Mouse (Mus musculus): ENCODE measurements around the gene Yif1a. TPM values are rescaled to one million over a fixed set of nuclear protein-coding genes. Genes with fewer than 3 reads are reported as not detected.
A peak's percentile ranks its signal among the peaks of the same experiment; 100 is the strongest.

The Yif1a gene
- polyA plus RNA-seq, 1 experiment from 2014 or later, result 54.3 TPM

DNA sequence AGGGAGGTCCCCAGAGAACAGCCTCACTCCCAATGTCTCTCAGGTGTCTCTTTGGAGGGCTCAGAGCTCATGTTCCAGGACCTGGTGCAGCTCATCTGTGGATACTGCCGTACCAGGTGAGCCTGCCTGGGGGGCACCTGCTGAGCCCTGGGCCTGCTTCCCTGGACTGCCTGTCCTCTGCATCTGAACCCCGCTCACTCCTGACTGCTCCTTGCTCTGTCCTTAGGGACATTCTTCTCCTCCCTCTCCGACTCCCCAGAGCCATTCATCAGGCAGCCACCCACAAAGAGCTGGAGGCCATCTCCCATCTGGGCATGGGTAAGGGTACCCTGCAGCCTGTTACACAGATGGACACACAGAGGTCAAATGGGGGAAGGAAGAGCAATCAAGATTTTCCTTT, 36.8 kb upstream of the Yif1a start:
- ATAC-seq (replicated peaks), result no peak
- Histone ChIP-seq H3K36me3 (peaks cover 28% of the 10 kb centered on the region), H3K4me2 (replicated peaks) (no peak overlapping the region), H3K4me1 (peaks cover 23% of the 10 kb centered on the region), H3K27me3 (peaks cover 35% of the 10 kb centered on the region), H3K4me3 (no peak overlapping the region), H3K27ac (replicated peaks) (no peak overlapping the region), H3K9me3 (no peaks in the 10 kb centered on the region), H3K9ac (replicated peaks) (no peak overlapping the region)
- WGBS, result 33% methylated on average over 3 of the region's 3 CpGs

DNA sequence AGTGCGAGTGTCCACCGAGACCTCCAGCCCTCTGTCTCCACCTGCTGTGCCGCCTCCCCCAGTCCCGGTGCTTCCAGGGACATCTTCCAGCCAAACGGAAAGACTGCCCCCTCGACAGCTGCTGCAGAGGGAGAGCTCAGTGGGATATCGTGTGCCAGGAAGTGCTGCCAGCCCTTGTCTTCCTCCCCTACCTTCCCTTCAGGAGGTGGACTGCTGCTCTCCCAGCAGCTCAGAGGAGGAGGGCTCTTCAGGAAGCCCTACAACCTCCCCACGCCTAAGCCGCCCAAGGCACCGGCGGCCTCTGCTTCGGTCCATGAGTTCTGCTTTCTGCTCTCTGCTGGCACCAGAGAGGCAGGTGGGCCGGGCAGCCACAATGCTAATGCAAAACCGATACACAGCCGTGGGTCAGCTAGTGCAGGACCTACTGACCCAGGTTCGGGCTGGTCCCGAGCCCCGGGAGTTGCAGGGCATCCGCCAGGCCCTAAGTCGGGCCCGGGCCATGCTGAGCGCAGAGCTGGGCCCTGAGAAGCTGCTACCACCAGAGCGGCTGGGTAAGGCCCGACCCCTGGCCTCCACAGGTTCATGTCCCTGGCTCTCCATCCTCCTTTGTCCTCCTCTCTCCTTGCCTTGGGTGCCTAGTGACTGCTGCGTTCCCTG, 36.0 kb upstream of the Yif1a start:
- H3K27me3 ChIP-seq, result peaks cover 35% of the 10 kb centered on the region
- H3K27ac ChIP-seq (replicated peaks), result no peak overlapping the region
- no peak overlapping the region for H3K4me2 ChIP-seq (replicated peaks)
- peaks cover 20% of the 10 kb centered on the region for H3K36me3 ChIP-seq
- no peak for ATAC-seq (replicated peaks)
- H3K4me1 ChIP-seq, result peaks cover 23% of the 10 kb centered on the region
- H3K9ac ChIP-seq (replicated peaks), result no peak overlapping the region
- H3K9me3 ChIP-seq, result no peaks in the 10 kb centered on the region
- no peak overlapping the region for H3K4me3 ChIP-seq
- WGBS, result 32% methylated on average over 25 of the region's 25 CpGs

DNA sequence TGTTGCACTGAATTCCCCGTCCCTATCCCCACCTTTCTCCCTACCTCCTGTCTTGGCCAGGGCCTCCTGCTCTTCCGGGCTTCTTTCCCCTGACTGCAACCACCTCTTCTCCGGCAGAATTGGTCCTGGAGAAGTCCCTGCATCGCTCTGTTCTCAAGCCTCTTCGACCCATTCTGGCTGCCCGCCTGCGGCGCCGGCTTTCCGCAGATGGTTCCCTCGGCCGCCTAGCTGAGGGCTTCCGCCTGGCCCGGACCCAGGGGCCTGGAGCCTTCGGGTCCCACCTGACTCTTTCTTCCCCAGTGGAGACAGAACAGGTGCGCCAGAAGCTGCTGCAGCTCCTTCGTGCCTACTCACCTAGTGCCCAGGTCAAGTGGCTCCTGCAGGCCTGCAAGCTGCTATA, 35.5 kb upstream of the Yif1a start:
- Histone ChIP-seq H3K4me1 (peaks cover 23% of the 10 kb centered on the region), H3K27me3 (peaks cover 35% of the 10 kb centered on the region), H3K36me3 (peaks cover 15% of the 10 kb centered on the region), H3K9ac (replicated peaks) (no peak overlapping the region), H3K4me2 (replicated peaks) (no peak overlapping the region), H3K27ac (replicated peaks) (no peak overlapping the region), H3K9me3 (no peaks in the 10 kb centered on the region), H3K4me3 (no peak overlapping the region)
- WGBS, result 63% methylated on average over 17 of the region's 17 CpGs
- no peak for ATAC-seq (replicated peaks)

DNA sequence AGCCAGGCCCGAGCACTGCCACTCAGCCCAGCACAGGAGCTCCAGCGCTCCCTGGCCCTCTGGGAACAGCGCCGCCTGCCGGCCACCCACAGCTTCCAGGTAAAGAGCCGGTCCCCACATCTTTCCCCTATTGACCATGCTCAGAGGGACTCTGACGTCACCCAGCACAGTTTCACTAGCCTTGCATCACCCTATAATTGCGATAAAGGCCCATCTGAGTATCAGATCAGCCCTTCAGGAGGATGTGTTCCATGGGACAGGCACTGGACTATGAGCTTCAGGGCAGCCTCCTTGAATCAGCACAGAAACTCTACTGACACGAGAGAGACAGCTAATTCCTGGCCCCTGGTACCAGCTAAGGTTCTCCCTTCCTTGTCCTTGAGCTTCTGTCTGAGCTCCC, 34.4 kb upstream of the Yif1a start:
- 20% methylated on average over 9 of the region's 9 CpGs for WGBS
- peaks cover 35% of the 10 kb centered on the region for H3K27me3 ChIP-seq
- ATAC-seq (replicated peaks), result no peak

DNA sequence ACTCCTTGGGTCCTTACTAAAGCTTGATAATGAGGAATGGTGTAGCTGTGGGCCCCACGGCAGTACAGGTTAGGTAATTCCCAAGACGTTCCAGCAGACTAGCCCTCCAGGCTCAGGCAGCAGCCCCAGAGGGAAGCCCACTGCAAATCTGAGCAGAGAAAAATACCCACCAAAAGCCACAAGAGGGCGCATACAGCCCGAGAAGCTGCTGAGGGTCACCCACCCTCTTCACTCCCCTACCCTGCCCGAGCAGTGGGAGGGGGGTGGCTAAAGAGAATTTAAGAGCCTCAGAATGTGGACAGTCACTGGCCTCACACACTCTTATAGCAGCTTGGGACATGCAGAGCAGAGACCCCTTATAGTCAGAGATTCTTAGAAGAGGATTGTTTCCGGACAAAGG, 32.1 kb upstream of the Yif1a start:
- H3K4me1 ChIP-seq, result peaks cover 16% of the 10 kb centered on the region; the same call in 1 of the 2 replicates
- no peak overlapping the region for H3K4me2 ChIP-seq (replicated peaks)
- H3K36me3 ChIP-seq, result no peaks in the 10 kb centered on the region
- no peak overlapping the region for H3K4me3 ChIP-seq
- 10% methylated on average over 6 of the region's 6 CpGs for WGBS
- peak; percentile 65; the same call in 1 of the 2 replicates for ATAC-seq (replicated peaks)
- no peaks in the 10 kb centered on the region for H3K9me3 ChIP-seq
- H3K27ac ChIP-seq (replicated peaks), result no peak overlapping the region
- no peak overlapping the region for H3K9ac ChIP-seq (replicated peaks)
- H3K27me3 ChIP-seq, result peaks cover 24% of the 10 kb centered on the region

More for the DNA sequence above, 34.4 kb upstream of the Yif1a start:
- H3K4me2 ChIP-seq (replicated peaks), result no peak overlapping the region
- no peak overlapping the region for H3K9ac ChIP-seq (replicated peaks)
- H3K27ac ChIP-seq (replicated peaks), result no peak overlapping the region
- no peak overlapping the region for H3K4me3 ChIP-seq
- H3K9me3 ChIP-seq, result no peaks in the 10 kb centered on the region
- H3K36me3 ChIP-seq, result peaks cover 8% of the 10 kb centered on the region; the same call in 1 of the 2 replicates
- peaks cover 23% of the 10 kb centered on the region for H3K4me1 ChIP-seq

DNA sequence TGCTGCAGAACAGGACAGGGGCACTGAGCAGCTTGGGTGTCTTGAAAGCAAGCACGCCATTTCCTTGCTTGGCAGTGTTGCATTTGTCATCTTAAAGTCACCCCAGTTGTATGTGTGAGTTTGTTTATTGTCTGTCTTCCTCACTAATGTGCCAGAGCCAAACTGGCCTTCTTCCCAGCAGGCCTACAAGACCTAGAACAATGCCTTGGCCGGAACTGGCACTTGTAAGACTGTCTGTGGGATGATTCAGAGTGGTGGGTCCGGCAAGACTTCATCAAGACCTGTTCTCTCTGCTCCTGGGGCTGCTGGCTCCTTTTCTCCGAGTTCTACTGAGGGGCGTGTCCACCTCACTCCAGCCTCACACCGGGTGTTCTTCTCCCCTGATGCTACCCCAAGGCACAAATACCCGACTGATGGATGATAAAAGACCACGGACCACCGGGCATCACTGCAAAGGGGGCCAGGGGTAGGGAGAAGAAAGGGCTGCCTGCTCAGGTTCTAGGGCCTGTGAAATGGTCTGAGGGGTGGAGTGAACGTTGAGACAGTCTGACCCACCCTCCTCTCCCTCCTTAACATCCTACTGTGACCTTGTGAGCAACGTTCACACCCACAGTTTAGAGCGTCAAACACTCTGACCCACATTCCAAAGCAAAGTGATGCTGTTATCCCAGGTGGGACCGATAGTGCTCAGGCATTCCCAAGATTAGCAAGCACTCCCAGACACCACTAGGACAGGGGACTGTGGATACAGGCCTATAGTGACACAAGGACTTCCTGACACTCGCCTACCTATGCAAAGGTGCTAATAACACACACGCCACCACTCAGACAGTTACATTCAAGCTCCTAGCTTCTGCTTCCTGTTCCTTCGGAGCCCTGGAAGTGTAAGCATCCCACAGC, 30.2 kb upstream of the Yif1a start:
- Histone ChIP-seq H3K36me3 (no peaks in the 10 kb centered on the region), H3K4me3 (no peak overlapping the region), H3K27me3 (peaks cover 8% of the 10 kb centered on the region; the same call in 1 of the 2 replicates), H3K27ac (replicated peaks) (no peak overlapping the region), H3K9ac (replicated peaks) (no peak overlapping the region), H3K4me1 (peaks cover 16% of the 10 kb centered on the region; the same call in 1 of the 2 replicates), H3K9me3 (no peaks in the 10 kb centered on the region), H3K4me2 (replicated peaks) (no peak overlapping the region)
- ATAC-seq (replicated peaks), result no peak
- WGBS, result 26% methylated on average over 16 of the region's 16 CpGs

DNA sequence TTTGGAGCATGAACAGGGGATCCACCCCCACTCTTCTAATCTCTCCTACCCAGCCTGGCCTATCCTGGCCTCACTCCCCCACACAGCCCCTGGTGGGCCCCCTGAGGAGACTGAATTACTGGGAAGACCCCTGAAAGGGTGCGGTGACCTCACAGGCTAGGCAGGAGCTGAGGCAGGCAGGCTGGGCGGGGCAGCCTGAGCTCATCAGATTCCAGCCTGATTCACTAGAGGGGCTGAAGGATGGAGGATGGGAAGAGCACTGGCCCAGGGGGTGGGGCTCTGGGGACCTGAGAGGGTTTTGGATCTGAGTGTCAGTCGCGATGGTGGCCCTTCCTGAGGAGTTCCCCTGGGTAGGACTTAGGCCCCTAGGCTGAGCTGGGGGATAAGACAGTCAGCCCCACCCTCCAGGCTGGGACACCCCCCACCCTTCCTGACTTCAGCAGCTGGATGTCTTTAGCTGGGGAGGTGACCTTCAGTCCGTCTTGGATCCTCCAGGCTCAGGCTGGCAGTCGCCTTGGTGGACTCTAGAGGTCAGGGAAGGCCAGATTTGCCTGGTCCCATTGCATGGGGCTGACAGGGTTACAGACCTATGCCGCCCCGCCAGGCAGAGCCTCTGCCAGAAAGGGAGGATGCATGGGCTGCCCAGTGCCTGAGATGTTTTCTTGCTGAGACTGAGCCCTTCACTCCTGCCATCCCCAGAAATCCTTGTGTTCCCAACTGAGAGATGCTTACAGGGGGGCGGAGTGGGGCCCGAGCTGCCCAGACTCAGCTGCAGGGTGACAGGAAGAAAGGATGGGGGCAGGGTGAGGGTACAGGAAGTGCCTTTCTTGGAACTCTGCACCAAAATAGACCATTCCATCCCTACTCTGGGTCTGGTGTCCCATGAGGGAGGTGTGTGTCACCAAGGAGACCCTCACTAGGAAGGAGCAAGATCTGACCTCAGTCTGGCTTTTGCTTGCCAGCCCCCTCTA, 29.3 kb upstream of the Yif1a start:
- no peak overlapping the region for H3K9ac ChIP-seq (replicated peaks)
- 20% methylated on average over 10 of the region's 10 CpGs for WGBS

DNA sequence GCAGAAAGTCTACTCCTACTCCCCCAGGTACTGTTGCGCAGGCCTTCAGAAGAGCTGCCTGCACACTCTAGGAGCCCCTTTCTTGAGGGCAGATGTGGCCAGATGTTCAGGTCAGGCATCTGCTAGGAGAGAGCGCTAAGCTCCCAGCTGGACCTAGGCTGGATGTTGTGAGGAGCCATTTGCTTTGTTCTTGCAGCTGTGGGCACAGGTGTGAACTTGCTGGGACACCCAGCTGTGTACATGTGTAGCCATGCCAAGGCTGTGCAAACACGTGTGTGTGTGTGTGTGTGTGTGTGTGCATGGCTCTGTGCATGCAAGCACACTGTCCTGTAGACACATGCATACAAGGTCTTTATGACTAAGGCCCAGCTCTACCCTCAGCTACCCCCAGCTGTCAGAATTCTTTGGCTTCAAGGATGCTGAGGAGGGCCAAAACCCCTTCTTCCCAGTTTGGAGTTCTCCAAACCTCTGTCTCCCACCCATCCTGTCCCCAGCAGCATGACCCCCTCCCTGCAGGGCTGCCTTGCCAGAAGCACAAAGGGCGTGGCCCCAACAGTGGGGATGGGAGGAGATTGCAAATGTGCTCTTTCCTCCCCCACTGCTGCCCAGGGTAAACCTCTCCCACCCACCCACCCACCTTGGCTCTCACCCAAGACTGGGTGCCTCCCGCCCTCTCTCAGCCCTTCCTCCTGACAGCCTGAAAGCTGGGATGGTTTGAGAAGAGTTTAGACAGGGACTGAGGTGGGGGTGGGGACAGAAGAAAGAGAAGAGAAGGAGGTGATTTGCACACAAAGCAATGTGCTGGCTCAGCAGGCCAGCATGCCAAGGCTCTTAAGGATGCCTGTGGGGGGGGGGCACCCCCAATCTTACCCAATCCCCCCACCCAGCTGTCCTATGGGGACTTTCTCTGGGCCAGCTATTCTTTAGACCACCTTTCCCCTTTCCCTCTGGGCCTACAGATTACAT, 27.7 kb upstream of the Yif1a start:
- no peak overlapping the region for H3K4me3 ChIP-seq
- H3K9ac ChIP-seq (replicated peaks), result no peak overlapping the region
- no peaks in the 10 kb centered on the region for H3K27me3 ChIP-seq
- H3K36me3 ChIP-seq, result no peaks in the 10 kb centered on the region
- H3K9me3 ChIP-seq, result no peaks in the 10 kb centered on the region
- no peak overlapping the region for H3K4me2 ChIP-seq (replicated peaks)
- peak overlapping the region; percentile 16; the same call in 1 of the 2 replicates for H3K27ac ChIP-seq (replicated peaks)
- WGBS, result 41% methylated on average over 5 of the region's 5 CpGs
- peaks cover 16% of the 10 kb centered on the region; the same call in 1 of the 2 replicates for H3K4me1 ChIP-seq
- peak; percentile 18; the same call in 1 of the 2 replicates for ATAC-seq (replicated peaks)

More for the DNA sequence above, 29.3 kb upstream of the Yif1a start:
- Histone ChIP-seq H3K27me3 (no peaks in the 10 kb centered on the region), H3K4me1 (peaks cover 16% of the 10 kb centered on the region; the same call in 1 of the 2 replicates), H3K9me3 (no peaks in the 10 kb centered on the region), H3K36me3 (no peaks in the 10 kb centered on the region), H3K27ac (replicated peaks) (no peak overlapping the region), H3K4me3 (no peak overlapping the region), H3K4me2 (replicated peaks) (no peak overlapping the region)
- no peak for ATAC-seq (replicated peaks)

DNA sequence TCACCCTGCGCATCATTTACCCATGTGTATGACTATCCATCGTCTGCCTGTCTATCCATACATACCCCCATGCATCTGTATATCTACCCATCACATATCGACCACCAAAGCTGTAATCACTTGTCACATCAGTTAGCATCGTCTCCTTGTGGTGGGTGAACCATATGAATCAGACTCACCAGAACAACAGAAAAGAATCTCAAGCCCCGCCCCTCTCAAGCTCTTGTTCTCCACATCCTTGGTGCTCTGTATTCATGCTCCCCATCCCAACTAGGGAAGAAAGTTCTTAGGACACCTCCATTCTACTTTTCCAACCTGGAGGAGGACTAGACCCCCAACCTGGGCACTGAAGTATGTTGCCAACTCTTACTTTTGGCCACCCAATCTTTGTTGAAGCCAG, 26.3 kb upstream of the Yif1a start:
- no peak overlapping the region for H3K4me2 ChIP-seq (replicated peaks)
- no peaks in the 10 kb centered on the region for H3K36me3 ChIP-seq
- H3K27me3 ChIP-seq, result peaks cover 2% of the 10 kb centered on the region; the same call in 1 of the 2 replicates
- no peak overlapping the region for H3K9ac ChIP-seq (replicated peaks)
- H3K4me3 ChIP-seq, result no peak overlapping the region
- ATAC-seq (replicated peaks), result no peak
- peaks cover 14% of the 10 kb centered on the region for H3K4me1 ChIP-seq
- WGBS, result 88% methylated on average over 5 of the region's 5 CpGs
- H3K9me3 ChIP-seq, result no peaks in the 10 kb centered on the region
- no peak overlapping the region for H3K27ac ChIP-seq (replicated peaks)

DNA sequence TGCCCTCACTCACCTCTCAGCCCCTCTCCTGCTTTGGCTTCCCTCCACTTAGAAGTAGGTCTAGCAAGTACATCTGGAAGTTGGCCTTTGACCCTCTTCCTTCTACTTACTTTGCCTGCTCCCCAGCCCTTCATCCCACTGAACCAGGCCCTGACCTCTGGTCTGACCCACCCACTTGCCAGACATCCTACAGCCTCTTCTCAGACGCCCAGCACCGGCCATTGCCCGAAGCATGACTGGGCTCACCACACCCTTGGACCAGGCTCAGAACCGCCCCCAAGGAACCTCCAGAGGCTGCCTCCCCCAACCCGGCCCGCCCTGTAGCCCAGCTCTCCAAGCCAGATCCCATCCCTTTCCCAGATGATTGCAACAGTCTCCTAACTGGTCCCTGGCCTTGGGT, 25.9 kb upstream of the Yif1a start:
- no peak for ATAC-seq (replicated peaks)
- WGBS, result 83% methylated on average over 6 of the region's 6 CpGs
- Histone ChIP-seq H3K27me3 (peaks cover 4% of the 10 kb centered on the region; the same call in 1 of the 2 replicates), H3K4me3 (no peak overlapping the region), H3K4me1 (peaks cover 18% of the 10 kb centered on the region), H3K9me3 (no peaks in the 10 kb centered on the region), H3K27ac (replicated peaks) (no peak overlapping the region), H3K4me2 (replicated peaks) (no peak overlapping the region), H3K9ac (replicated peaks) (no peak overlapping the region), H3K36me3 (no peaks in the 10 kb centered on the region)

DNA sequence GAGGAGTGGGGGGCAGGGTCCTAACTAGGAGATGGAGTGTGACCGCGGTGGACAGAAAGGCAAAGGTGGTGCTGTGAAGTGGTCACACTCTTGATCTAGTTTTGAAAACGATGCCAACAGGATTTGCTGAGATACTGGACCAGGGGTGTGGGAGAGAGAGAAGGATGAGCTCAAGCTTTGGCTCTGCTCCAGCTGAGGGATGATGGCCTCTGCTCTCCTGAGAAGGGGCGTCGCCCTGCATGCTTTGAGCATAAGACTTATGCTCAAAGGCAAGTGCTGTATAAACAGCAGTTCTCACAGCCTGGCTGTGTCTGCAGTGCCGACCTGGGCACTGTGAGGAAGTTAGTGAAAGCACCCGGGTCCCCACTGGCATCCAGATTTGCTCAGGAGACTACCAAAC, 23.2 kb upstream of the Yif1a start:
- peaks cover 32% of the 10 kb centered on the region for H3K4me1 ChIP-seq
- H3K9ac ChIP-seq (replicated peaks), result no peak overlapping the region
- H3K27ac ChIP-seq (replicated peaks), result no peak overlapping the region
- H3K4me3 ChIP-seq, result no peak overlapping the region
- no peak for ATAC-seq (replicated peaks)
- no peaks in the 10 kb centered on the region for H3K36me3 ChIP-seq
- H3K4me2 ChIP-seq (replicated peaks), result no peak overlapping the region
- WGBS, result 70% methylated on average over 7 of the region's 7 CpGs
- no peaks in the 10 kb centered on the region for H3K9me3 ChIP-seq
- peaks cover 4% of the 10 kb centered on the region; the same call in 1 of the 2 replicates for H3K27me3 ChIP-seq

All from forebrain, embryonic 15.5 days (tissue).